31 mouse cellular contexts compared by ENCODE assay signal in the genomic region with DNA sequence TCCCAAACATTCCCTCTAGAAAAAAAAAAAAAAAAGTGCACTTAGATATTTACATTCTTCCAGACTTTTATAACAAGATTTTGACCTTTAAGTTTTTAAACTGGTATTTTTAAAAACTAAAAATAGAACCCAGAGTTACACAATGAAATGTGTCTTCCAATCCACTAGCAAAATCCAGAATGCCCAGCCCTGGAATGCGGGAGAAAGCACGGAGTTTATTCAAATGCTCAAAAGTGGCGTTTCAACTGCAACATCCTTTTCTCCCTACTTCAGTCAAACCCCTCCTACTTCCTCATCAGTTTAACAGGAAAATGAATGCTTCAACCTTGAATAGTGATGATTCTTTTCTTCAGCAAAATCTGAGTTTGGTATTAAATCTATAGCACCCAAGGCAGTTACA.
"Had no signal": no experiment of that assay in that cellular context is flagged by ENCODE, and none has a peak within 500 bp of the region (broad histone marks: within the 10 kb centered on the region; RNA-seq: fewer than 3 reads in every experiment).

No protein-coding gene starts in this region.

- H3K4me2 ChIP-seq: limb, embryonic 12.5 days; limb, embryonic 13.5 days; limb, embryonic 15.5 days; liver, embryonic 11.5 days; liver, embryonic 12.5 days; liver, embryonic 13.5 days; liver, embryonic 15.5 days; lung, embryonic 14.5 days; lung, embryonic 15.5 days; midbrain, embryonic 11.5 days; midbrain, embryonic 12.5 days; midbrain, embryonic 13.5 days; midbrain, embryonic 15.5 days; neural tube, embryonic 12.5 days had no signal

- ATAC-seq: liver, embryonic 12.5 days; liver, postnatal 0 days; midbrain, embryonic 13.5 days; midbrain, embryonic 15.5 days; midbrain, embryonic 16.5 days had no signal

- H3K4me3 ChIP-seq: limb, embryonic 10.5 days; limb, embryonic 12.5 days; limb, embryonic 13.5 days; limb, embryonic 15.5 days; liver, embryonic 12.5 days; liver, embryonic 13.5 days; liver, embryonic 15.5 days; lung, embryonic 15.5 days; megakaryocyte, embryonic 14.5 days; midbrain, embryonic 10.5 days; midbrain, embryonic 12.5 days; midbrain, embryonic 13.5 days; midbrain, embryonic 15.5 days; myocyte; neural tube, embryonic 12.5 days had no signal

- H3K27ac ChIP-seq: limb, embryonic 10.5 days; limb, embryonic 12.5 days; limb, embryonic 13.5 days; limb, embryonic 15.5 days; liver, embryonic 12.5 days; liver, embryonic 13.5 days; liver, embryonic 14.5 days; liver, embryonic 15.5 days; lung, embryonic 15.5 days; macrophage; midbrain, embryonic 10.5 days; midbrain, embryonic 12.5 days; midbrain, embryonic 13.5 days; midbrain, embryonic 15.5 days; neural tube, embryonic 12.5 days had no signal

- H3K9ac ChIP-seq: limb, embryonic 12.5 days; limb, embryonic 13.5 days; limb, embryonic 15.5 days; liver, embryonic 12.5 days; liver, embryonic 13.5 days; liver, embryonic 14.5 days; liver, embryonic 15.5 days; liver, postnatal 0 days; lung, embryonic 14.5 days; lung, embryonic 15.5 days; midbrain, embryonic 12.5 days; midbrain, embryonic 13.5 days; midbrain, embryonic 15.5 days; neural tube, embryonic 12.5 days had no signal

- H3K27me3 ChIP-seq: limb, embryonic 12.5 days; limb, embryonic 13.5 days; limb, embryonic 15.5 days; liver, embryonic 12.5 days; lung, embryonic 15.5 days; megakaryocyte, embryonic 14.5 days; midbrain, embryonic 12.5 days; midbrain, embryonic 13.5 days; midbrain, embryonic 15.5 days; neural tube, embryonic 12.5 days had no signal

- H3K36me3 ChIP-seq: limb, embryonic 10.5 days; limb, embryonic 12.5 days; limb, embryonic 13.5 days; limb, embryonic 15.5 days; liver, embryonic 12.5 days; liver, embryonic 13.5 days; liver, embryonic 15.5 days; lung, embryonic 15.5 days; midbrain, embryonic 10.5 days; midbrain, embryonic 12.5 days; midbrain, embryonic 13.5 days; midbrain, embryonic 15.5 days; neural tube, embryonic 12.5 days had no signal

- H3K9me3 ChIP-seq: limb, embryonic 10.5 days; limb, embryonic 12.5 days; limb, embryonic 13.5 days; limb, embryonic 15.5 days; liver, embryonic 12.5 days; liver, embryonic 13.5 days; liver, embryonic 15.5 days; lung, embryonic 15.5 days; megakaryocyte, embryonic 14.5 days; midbrain, embryonic 10.5 days; midbrain, embryonic 12.5 days; midbrain, embryonic 13.5 days; midbrain, embryonic 15.5 days; neural tube, embryonic 12.5 days had no signal

- DNase-seq: left cerebral cortex, postnatal 4 days; liver; liver, embryonic 13.5 days; liver, postnatal 0 days; lung, adult 18-20 months; lung, adult 2 months; lung, embryonic 14.5 days; lung, postnatal 10 days; lung, postnatal 14 days; lung, postnatal 36 days; lung, postnatal 4 days; midbrain, embryonic 14.5 days had no signal
